ENCODE assay signal across 8 mouse cellular contexts in genomic region chr16:7039404-7040367, GRCm38 (mm10).
DNase-seq lines count a peak whose midpoint lies in the region; ATAC-seq and TF ChIP-seq lines count a peak whose summit lies in the region.

No protein-coding gene starts in this region.

- TF ChIP-seq POLR2A in lung, adult 2 months (IDR thresholded peaks at IDR 0.05; ENCODE audit: borderline replicate concordance, extremely low read depth, low read depth, low read length), result no peak

- no peaks in the 10 kb centered on the region for H3K36me3 ChIP-seq in intestine, postnatal 0 days (ENCODE audit: control insufficient read depth, insufficient read depth)
- no peaks in the 10 kb centered on the region for H3K36me3 ChIP-seq in stomach, embryonic 15.5 days

- no peak for ATAC-seq in intestine, postnatal 0 days
- no peak for ATAC-seq in stomach, embryonic 15.5 days (ENCODE audit: insufficient read depth, low FRiP score, low read depth)

- H3K4me3 ChIP-seq in intestine, postnatal 0 days (ENCODE audit: low read depth, low read length), result no peak overlapping the region; the same call in 1 of the 2 replicates
- H3K4me3 ChIP-seq in stomach, embryonic 15.5 days (replicated peaks), result peak overlapping the region; percentile 14
- H3K4me3 ChIP-seq in lung, adult 2 months (replicated peaks; ENCODE audit: extremely low read depth, low read depth, low read length), result no peak overlapping the region

- H3K27me3 ChIP-seq in intestine, postnatal 0 days (replicated peaks; ENCODE audit: control insufficient read depth, insufficient read depth, low read length), result peaks cover 15% of the 10 kb centered on the region
- H3K27me3 ChIP-seq in stomach, embryonic 15.5 days (replicated peaks), result peaks cover 17% of the 10 kb centered on the region; the same call in 1 of the 2 replicates

- no peak overlapping the region for H3K9ac ChIP-seq in intestine, postnatal 0 days (ENCODE audit: low read depth, low read length)
- H3K9ac ChIP-seq in stomach, embryonic 15.5 days, result no peak overlapping the region

- no peak for TF ChIP-seq CTCF in intestine, postnatal 0 days (IDR thresholded peaks at IDR 0.05; ENCODE audit: low read depth)
- no peak for TF ChIP-seq CTCF in lung, adult 2 months (IDR thresholded peaks at IDR 0.05; ENCODE audit: insufficient read depth, low read length)

- no peaks in the 10 kb centered on the region for H3K4me1 ChIP-seq in intestine, postnatal 0 days (replicated peaks; ENCODE audit: control insufficient read depth, insufficient read depth, low read length)
- no peaks in the 10 kb centered on the region for H3K4me1 ChIP-seq in stomach, embryonic 15.5 days
- no peaks in the 10 kb centered on the region for H3K4me1 ChIP-seq in lung, adult 2 months (ENCODE audit: control insufficient read depth, insufficient read depth, low read length)

- peak overlapping the region; percentile 17 for H3K4me2 ChIP-seq in intestine, postnatal 0 days (replicated peaks; ENCODE audit: low read depth)
- H3K4me2 ChIP-seq in stomach, embryonic 15.5 days, result peak overlapping the region; percentile 41

- no peak overlapping the region for H3K27ac ChIP-seq in intestine, postnatal 0 days (ENCODE audit: low read depth, low read length)
- no peak overlapping the region for H3K27ac ChIP-seq in stomach, embryonic 15.5 days

- WGBS in intestine, postnatal 0 days, result 2% methylated on average over 29 of the region's 30 CpGs
- 3% methylated on average over 29 of the region's 30 CpGs for WGBS in stomach, embryonic 15.5 days
- 6% methylated on average over 29 of the region's 30 CpGs for WGBS in lung, adult 2 months

- no peaks in the 10 kb centered on the region for H3K9me3 ChIP-seq in intestine, postnatal 0 days (ENCODE audit: control insufficient read depth)
- H3K9me3 ChIP-seq in stomach, embryonic 15.5 days, result no peaks in the 10 kb centered on the region

- DNase-seq in cerebellum, postnatal 25 days, result peak; percentile 44 to 55
- no peak for DNase-seq in cerebellum, adult 11-12 months
- peak; percentile 4 for DNase-seq in thymus, postnatal 14 days
- no peak for DNase-seq in thymus, postnatal 36 days
- no peak for DNase-seq in lung, adult 2 months
- DNase-seq in adrenal gland, adult 8-10 months, result no peak

Comparison
In these comparisons a context has a peak if more than half of its experiments do, and no peak if none do; other contexts are left out.
1. DNase-seq: peak in cerebellum, postnatal 25 days (2 of 2) and thymus, postnatal 14 days (single experiment); none in cerebellum, adult 11-12 months (single experiment), thymus, postnatal 36 days (0 of 2), lung, adult 2 months (single experiment) and adrenal gland, adult 8-10 months (single experiment).